Mouse (Mus musculus) midbrain, embryonic 16.5 days (tissue): Measurements from ENCODE around the gene Hk1. TPM values are rescaled to one million over a fixed set of nuclear protein-coding genes. Genes with fewer than 3 reads are reported as not detected.

Source experiments
- ATAC-seq: fragments of 200-750 bp; cut with Nextera tagmentation; 2 replicates; pipeline ENCODE4 v1.8.0; 2017; ENCODE audit warnings: moderate TSS enrichment
- H3K27ac ChIP-seq: fragments of 300-500 bp; sonication (generic); 2 replicates; pipeline ENCODE4 v1.5.1; 2014; ENCODE audit warnings: mild to moderate bottlenecking, low read length, mixed read lengths
- H3K27me3 ChIP-seq: fragments of 300-500 bp; sonication (generic); 2 replicates; pipeline ENCODE4 v1.6.1; 2014; ENCODE audit warnings: low read depth, low read length, mixed read lengths; ENCODE audit not compliant: control insufficient read depth, insufficient read depth
- H3K36me3 ChIP-seq: fragments of 300-500 bp; sonication (generic); 2 replicates; pipeline ENCODE4 v1.6.1; 2014; ENCODE audit warnings: mild to moderate bottlenecking, low read length, moderate library complexity, mixed read lengths; ENCODE audit not compliant: control insufficient read depth, insufficient read depth
- H3K4me1 ChIP-seq: fragments of 300-500 bp; sonication (generic); 2 replicates; pipeline ENCODE4 v1.6.1; 2014; ENCODE audit warnings: mild to moderate bottlenecking, low read length, mixed read lengths; ENCODE audit not compliant: control insufficient read depth, insufficient read depth
- H3K4me2 ChIP-seq: fragments of 300-500 bp; sonication (generic); 2 replicates; pipeline ENCODE4 v1.6.1; 2014; ENCODE audit warnings: mild to moderate bottlenecking, low read length, mixed read lengths
- H3K4me3 ChIP-seq: fragments of 300-500 bp; sonication (generic); 2 replicates; pipeline ENCODE4 v1.5.1; 2014; ENCODE audit warnings: low read depth, mild to moderate bottlenecking, low read length, moderate library complexity, mixed read lengths
- H3K9ac ChIP-seq: fragments of 300-500 bp; sonication (generic); 2 replicates; pipeline ENCODE4 v1.6.1; 2014; ENCODE audit warnings: low read depth, low read length, mixed read lengths
- H3K9me3 ChIP-seq: fragments of 300-500 bp; sonication (generic); replicated peaks from 2 replicates; pipeline ENCODE4 v1.6.1; 2014; ENCODE audit warnings: mild to moderate bottlenecking, low read length, mixed read lengths; ENCODE audit not compliant: control insufficient read depth, poor library complexity, severe bottlenecking
- WGBS: fragments of 180-500 bp; shearing (Covaris S2); extraction: QIAGEN DNeasy Blood & Tissue Kit; methylation state at CpG from one replicate; pipeline ENCODE4 v1.1.7; 2014; 5-methylcytosine and 5-hydroxymethylcytosine counted together
- polyA plus RNA-seq: library from polyadenylated mRNA; unstranded; fragments of >200 nt; fragmentation: Nextera tagmentation; extraction: Ambion mirVana; gene quantifications from 2 replicates; pipeline ENCODE4 v1.2.1, GENCODE M21; 2015

The Hk1 gene
- 142 and 155 TPM in 2 replicates for polyA plus RNA-seq

DNA sequence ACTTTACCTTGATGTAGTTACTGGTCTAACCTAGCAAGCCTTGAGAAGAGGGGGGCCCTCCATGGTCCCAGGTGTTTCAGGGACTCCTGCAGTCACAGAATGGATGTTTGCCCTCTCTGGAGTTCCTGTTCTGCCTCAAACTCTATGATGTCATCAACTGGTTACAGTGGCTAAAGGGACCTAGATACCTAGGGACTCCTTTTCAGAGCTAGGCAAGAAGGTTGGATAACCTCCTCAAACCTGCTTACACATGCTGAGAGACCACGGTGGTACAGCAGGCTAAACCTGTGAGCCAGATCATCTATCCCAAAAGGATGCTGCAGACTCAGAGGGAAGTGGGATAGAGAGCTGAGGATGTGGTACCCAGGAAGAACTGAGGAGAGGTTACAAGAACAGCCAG is at the start of gene Hk1:
Gene Hk1, minus strand, starts transcription at position 101 of the 400 bp plus-strand sequence.
- Histone ChIP-seq H3K9ac (no peak within 1 kb of the TSS), H3K4me3 (no peak within 1 kb of the TSS), H3K36me3 (no peaks in the 10 kb centered on the region), H3K9me3 (no peaks in the 10 kb centered on the region), H3K27me3 (no peaks in the 10 kb centered on the region), H3K4me2 (no peak within 1 kb of the TSS), H3K4me1 (no peaks in the 10 kb centered on the region), H3K27ac (no peak within 1 kb of the TSS)
- ATAC-seq = no peak
- 84% methylated on average over 1 of the region's 1 CpGs for WGBS

DNA sequence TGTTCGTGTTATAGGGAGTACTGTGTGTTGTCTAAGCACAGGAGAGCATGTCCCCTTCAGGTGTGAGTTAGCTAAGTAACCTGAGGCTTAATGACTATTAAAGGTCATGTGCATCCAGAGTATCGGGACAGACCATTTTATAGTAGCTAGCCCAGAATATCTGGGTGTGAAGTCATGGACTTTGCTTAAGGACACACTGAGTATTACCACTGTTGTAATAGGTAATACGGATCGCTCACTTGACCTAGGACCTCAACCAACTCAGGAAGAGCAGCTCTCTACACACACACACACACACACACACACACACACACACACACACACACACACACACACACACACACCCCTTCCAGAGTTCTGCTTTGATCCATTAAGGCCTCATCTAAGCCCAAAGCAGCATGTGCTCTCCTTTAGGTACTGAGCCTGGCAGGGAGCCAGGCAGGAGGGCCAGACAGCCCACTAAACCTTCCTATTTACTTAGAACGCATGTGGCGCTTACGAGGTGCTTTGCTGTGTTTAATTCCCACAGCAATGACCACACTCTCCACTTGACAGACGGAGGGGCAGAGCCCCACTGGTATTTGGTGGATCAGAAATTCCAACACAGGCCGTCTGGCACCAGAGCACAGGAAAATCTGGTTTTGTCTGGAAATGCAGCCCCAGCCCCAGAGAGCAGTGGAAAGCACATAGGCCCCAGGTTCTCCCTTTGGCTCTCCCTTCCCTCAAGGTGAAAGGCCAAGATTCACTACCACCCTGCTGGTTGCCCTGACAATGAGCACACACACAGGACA is 45.6 kb upstream of the Hk1 start:
- Histone ChIP-seq H3K27me3 (no peaks in the 10 kb centered on the region), H3K9ac (no peak overlapping the region), H3K4me3 (no peak overlapping the region), H3K27ac (no peak overlapping the region), H3K9me3 (no peaks in the 10 kb centered on the region), H3K36me3 (peaks cover 16% of the 10 kb centered on the region), H3K4me1 (no peaks in the 10 kb centered on the region), H3K4me2 (no peak overlapping the region)
- no peak for ATAC-seq
- 40% methylated on average over 9 of the region's 9 CpGs for WGBS

DNA sequence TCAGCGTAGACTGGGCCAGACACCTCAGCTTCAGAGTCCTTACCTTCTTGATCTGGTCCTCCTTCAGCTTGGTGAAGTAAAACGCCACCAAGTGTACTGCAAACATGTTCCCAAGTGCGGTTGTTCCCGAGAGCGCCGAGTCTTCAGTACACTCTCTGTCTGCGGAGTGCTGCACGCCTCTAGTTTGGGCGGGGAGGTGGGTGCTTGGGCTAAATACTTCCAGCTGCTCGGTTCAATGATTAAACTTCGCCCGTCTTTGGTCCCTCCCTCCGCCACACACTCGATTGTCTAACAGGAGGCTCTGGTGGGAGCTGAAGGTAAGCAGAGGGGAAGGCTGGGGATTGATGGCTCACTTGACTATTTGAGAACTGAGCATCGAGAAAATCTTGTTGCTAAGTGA is 42.5 kb upstream of the Hk1 start, which contains the start of gene Hkdc1:
Gene Hkdc1, minus strand, starts transcription at position 237 of the 400 bp plus-strand sequence.
- no peak for ATAC-seq
- Histone ChIP-seq H3K4me3 (no peak within 1 kb of the TSS), H3K27me3 (no peaks in the 10 kb centered on the region), H3K4me1 (no peaks in the 10 kb centered on the region), H3K36me3 (no peaks in the 10 kb centered on the region), H3K9ac (no peak within 1 kb of the TSS), H3K9me3 (no peaks in the 10 kb centered on the region), H3K27ac (no peak within 1 kb of the TSS), H3K4me2 (no peak within 1 kb of the TSS)
- WGBS = 45% methylated on average over 15 of the region's 15 CpGs

DNA sequence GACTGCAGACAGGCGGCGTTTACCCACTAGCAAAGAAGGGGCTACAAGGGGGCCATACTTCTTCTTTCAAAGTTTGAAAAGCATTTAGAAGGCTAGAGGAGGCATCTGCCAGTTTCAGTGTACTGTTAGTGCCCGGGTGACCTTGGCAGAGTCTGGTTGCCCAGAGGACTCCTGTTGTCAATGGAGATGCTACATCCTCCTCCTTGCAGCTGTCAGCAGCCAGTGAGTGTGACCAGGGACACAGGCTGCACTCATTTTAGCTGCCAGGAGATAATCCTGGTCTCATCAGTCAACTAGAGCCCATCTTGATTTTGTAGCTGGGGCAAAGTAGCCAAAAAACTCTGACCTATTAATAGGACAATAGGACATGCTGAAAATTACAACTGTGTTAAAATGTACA is 41.4 kb upstream of the Hk1 start:
- WGBS = 78% methylated on average over 3 of the region's 3 CpGs
- H3K4me3 ChIP-seq = no peak overlapping the region
- no peak overlapping the region for H3K27ac ChIP-seq
- H3K27me3 ChIP-seq = no peaks in the 10 kb centered on the region
- no peak overlapping the region for H3K9ac ChIP-seq
- no peaks in the 10 kb centered on the region for H3K9me3 ChIP-seq
- no peaks in the 10 kb centered on the region for H3K4me1 ChIP-seq
- H3K4me2 ChIP-seq = no peak overlapping the region
- no peak for ATAC-seq
- no peaks in the 10 kb centered on the region for H3K36me3 ChIP-seq

- Histone ChIP-seq H3K27me3 (no peaks in the 10 kb centered on the region), H3K36me3 (no peaks in the 10 kb centered on the region), H3K9me3 (no peaks in the 10 kb centered on the region), H3K27ac (no peak overlapping the region), H3K4me1 (no peaks in the 10 kb centered on the region), H3K4me3 (no peak overlapping the region), H3K9ac (no peak overlapping the region), H3K4me2 (no peak overlapping the region)
- ATAC-seq = no peak
- WGBS = 73% methylated on average over 6 of the region's 6 CpGs
Observed at GRCm38 (mm10) chr10:62420399-62420798, 40.7 kb upstream of the Hk1 start.

DNA sequence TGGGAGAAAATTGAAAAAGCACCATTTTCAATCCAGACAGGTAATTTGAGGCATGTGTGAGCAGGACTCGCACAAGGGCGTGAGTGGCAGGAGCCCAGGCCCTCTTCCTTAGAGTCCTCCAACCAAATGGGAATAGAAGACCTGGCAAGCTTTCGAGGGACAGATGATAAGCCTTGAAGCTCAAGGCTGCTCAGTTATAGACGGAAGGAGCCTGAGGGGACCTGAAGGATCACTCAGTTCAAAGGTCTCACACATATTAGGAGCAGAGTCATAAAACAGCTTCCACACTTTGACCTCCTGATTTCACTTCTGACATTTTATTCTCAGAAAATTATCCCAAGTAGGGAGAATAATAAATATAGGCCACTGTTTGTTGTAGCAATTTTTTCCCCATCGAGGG is 39.7 kb upstream of the Hk1 start:
- Histone ChIP-seq H3K4me1 (no peaks in the 10 kb centered on the region), H3K9ac (no peak overlapping the region), H3K9me3 (no peaks in the 10 kb centered on the region), H3K27ac (no peak overlapping the region), H3K4me2 (no peak overlapping the region), H3K4me3 (no peak overlapping the region), H3K36me3 (no peaks in the 10 kb centered on the region), H3K27me3 (no peaks in the 10 kb centered on the region)
- ATAC-seq = no peak
- 86% methylated on average over 5 of the region's 5 CpGs for WGBS

DNA sequence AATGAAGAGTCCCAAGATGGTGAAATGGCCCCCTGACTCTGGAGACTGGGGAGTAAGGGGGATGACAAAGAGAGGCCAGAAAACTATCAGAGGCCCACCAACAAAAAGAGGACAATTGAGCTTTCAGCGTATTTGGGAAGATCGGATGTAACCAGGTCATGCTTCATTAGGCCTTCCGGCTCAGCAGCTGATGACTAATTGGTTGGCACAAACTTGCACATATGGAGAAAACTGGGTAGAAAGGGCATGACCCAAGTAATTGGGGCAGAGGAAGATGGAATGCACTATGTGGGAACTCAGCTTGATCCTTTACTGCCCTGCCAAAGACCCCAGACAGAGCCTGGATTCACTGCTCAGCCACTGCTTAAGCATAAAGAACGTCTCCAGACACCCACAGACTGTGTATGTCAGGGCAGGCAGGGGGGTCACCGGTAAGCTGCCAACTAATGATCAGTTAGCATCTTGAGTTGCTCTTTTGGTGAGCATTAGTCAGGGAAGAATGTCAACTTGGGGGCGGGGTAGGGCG is 39.2 kb upstream of the Hk1 start:
- H3K4me1 ChIP-seq = no peaks in the 10 kb centered on the region
- H3K36me3 ChIP-seq = no peaks in the 10 kb centered on the region
- no peak overlapping the region for H3K27ac ChIP-seq
- H3K27me3 ChIP-seq = no peaks in the 10 kb centered on the region
- H3K4me2 ChIP-seq = no peak overlapping the region
- H3K9ac ChIP-seq = no peak overlapping the region
- H3K4me3 ChIP-seq = no peak overlapping the region
- no peaks in the 10 kb centered on the region for H3K9me3 ChIP-seq
- WGBS = 52% methylated on average over 7 of the region's 7 CpGs
- no peak for ATAC-seq

DNA sequence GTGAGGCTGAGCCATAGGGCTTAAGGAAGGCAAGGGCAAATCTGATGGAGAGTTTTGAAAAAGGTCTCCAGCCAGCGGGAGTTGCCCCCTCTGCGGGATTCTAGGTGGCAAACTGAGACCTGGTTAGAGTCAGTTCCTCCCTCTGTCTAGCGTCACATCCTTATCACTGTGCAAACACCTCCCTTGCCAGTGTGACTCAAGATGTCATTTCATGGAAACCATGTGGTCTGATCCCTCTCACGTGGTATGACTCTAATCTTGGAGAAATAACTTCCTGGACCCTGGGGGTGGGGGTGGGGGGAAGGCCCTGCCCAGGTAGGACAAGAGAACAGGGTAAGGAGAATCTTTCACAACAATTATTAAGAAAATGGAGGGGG is 33.9 kb upstream of the Hk1 start:
- no peaks in the 10 kb centered on the region for H3K9me3 ChIP-seq
- 51% methylated on average over 4 of the region's 4 CpGs for WGBS

GRCm38 (mm10) chr10:62412906-62413605 is 33.3 kb upstream of the Hk1 start:
- H3K9me3 ChIP-seq = no peaks in the 10 kb centered on the region
- no peak overlapping the region for H3K4me2 ChIP-seq
- WGBS = 28% methylated on average over 8 of the region's 8 CpGs
- no peaks in the 10 kb centered on the region for H3K4me1 ChIP-seq
- no peak for ATAC-seq
- H3K27ac ChIP-seq = no peak overlapping the region
- no peak overlapping the region for H3K9ac ChIP-seq
- H3K4me3 ChIP-seq = no peak overlapping the region
- H3K27me3 ChIP-seq = no peaks in the 10 kb centered on the region
- no peaks in the 10 kb centered on the region for H3K36me3 ChIP-seq

More for the DNA sequence above, 33.9 kb upstream of the Hk1 start:
- H3K4me3 ChIP-seq = no peak overlapping the region
- no peak overlapping the region for H3K9ac ChIP-seq
- H3K27ac ChIP-seq = no peak overlapping the region
- H3K27me3 ChIP-seq = no peaks in the 10 kb centered on the region
- H3K36me3 ChIP-seq = no peaks in the 10 kb centered on the region
- H3K4me1 ChIP-seq = no peaks in the 10 kb centered on the region
- no peak overlapping the region for H3K4me2 ChIP-seq
- no peak for ATAC-seq
